Mouse (Mus musculus): ENCODE measurements around the gene BC016579. TPM values are rescaled to one million over a fixed set of nuclear protein-coding genes. Genes with fewer than 3 reads are reported as not detected.

The BC016579 gene
- polyA plus RNA-seq (2015; fragmentation: Illumina TruSeq; extraction: RNeasy Lipid Tissue Mini Kit (QIAGEN cat#74804); ENCODE audit: insufficient read depth, low read depth, low replicate concordance), result 0.39 TPM

GRCm38 (mm10) chr16:45653934-45654332 is at the start of gene BC016579:
Gene BC016579, minus strand, starts transcription at chr16:45654068.

GRCm38 (mm10) chr16:45693558-45693957 is 39.7 kb upstream of the BC016579 start, which contains the start of gene Tmprss7:
Gene Tmprss7, minus strand, starts transcription at chr16:45693658.

GRCm38 (mm10) chr16:45610267-45610666 is 43.6 kb downstream of the BC016579 start, which contains the start of gene Gcsam:
Gene Gcsam, plus strand, starts transcription at chr16:45610380.

Other genes starting within 250 kb of the BC016579 start
- 72.6 TPM for gene Cd200, start 245.0 kb downstream of the BC016579 start, polyA plus RNA-seq (2015; fragmentation: Illumina TruSeq; extraction: RNeasy Lipid Tissue Mini Kit (QIAGEN cat#74804); ENCODE audit: insufficient read depth, low read depth, low replicate concordance)
- gene Gm609, start 161.1 kb downstream of the BC016579 start, polyA plus RNA-seq (2015; fragmentation: Illumina TruSeq; extraction: RNeasy Lipid Tissue Mini Kit (QIAGEN cat#74804); ENCODE audit: insufficient read depth, low read depth, low replicate concordance), result 0.87 TPM
- gene Gm17783, start 122.0 kb downstream of the BC016579 start, polyA plus RNA-seq (2015; fragmentation: Illumina TruSeq; extraction: RNeasy Lipid Tissue Mini Kit (QIAGEN cat#74804); ENCODE audit: insufficient read depth, low read depth, low replicate concordance), result not detected
- gene Slc9c1, start 118.8 kb downstream of the BC016579 start, polyA plus RNA-seq (2015; fragmentation: Illumina TruSeq; extraction: RNeasy Lipid Tissue Mini Kit (QIAGEN cat#74804); ENCODE audit: insufficient read depth, low read depth, low replicate concordance), result not detected
- gene Gcsam, start 43.7 kb downstream of the BC016579 start, polyA plus RNA-seq (2015; fragmentation: Illumina TruSeq; extraction: RNeasy Lipid Tissue Mini Kit (QIAGEN cat#74804); ENCODE audit: insufficient read depth, low read depth, low replicate concordance), result not detected
- not detected for gene Tmprss7, start 39.6 kb upstream of the BC016579 start, polyA plus RNA-seq (2015; fragmentation: Illumina TruSeq; extraction: RNeasy Lipid Tissue Mini Kit (QIAGEN cat#74804); ENCODE audit: insufficient read depth, low read depth, low replicate concordance)
- 1.2 TPM for gene Tagln3, start 70.5 kb upstream of the BC016579 start, polyA plus RNA-seq (2015; fragmentation: Illumina TruSeq; extraction: RNeasy Lipid Tissue Mini Kit (QIAGEN cat#74804); ENCODE audit: insufficient read depth, low read depth, low replicate concordance)
- 1.2 TPM for gene Abhd10, start 88.9 kb upstream of the BC016579 start, polyA plus RNA-seq (2015; fragmentation: Illumina TruSeq; extraction: RNeasy Lipid Tissue Mini Kit (QIAGEN cat#74804); ENCODE audit: insufficient read depth, low read depth, low replicate concordance)

Data from pancreas, adult 10 weeks (tissue).